Mouse (Mus musculus): ENCODE data around the gene Irs3. TPM values are rescaled to one million over a fixed set of nuclear protein-coding genes. Genes with fewer than 3 reads are reported as not detected.

Gene Irs3
- polyA plus RNA-seq, 2 experiments: 0.15 to 0.30 TPM

DNA sequence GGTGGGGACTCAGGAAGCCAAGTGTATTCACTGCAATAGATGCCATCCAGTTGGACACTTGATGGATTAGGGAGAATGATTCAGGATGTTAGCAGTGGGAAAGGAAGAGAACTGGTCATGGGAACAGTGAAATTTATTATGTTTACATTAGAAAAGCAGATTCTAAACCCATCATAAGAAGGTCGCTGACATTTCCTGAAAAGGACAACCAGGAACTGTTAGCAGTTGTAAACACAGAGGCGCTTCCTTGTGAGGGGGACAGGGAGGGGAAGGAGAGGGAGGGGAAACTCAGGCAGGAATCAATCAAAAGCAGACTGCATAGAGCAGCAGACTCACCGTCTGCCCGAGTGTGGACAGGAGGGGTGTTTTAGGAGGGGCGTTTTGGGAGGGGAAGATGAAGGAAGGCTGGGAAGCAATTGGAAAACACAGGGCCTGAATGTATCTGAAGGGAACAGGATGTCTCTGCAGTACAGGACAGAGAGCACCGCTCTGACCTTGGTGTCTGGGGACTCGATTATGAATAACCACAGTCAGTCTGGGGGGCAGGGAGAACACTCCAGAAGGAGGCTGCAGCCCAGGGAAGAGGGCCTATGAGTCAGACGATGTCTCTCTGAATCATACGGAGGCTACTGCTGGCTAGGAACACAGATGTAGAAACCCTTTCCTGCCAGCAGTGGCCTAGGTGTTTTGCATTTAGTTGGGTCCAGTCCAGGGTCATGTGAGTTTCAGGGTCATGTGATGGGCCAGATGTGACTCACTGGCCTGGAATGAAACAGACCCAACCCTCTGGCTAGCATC, 26.1 kb upstream of the Irs3 start:
- no peak overlapping the region for H3K4me2 ChIP-seq (replicated peaks; ENCODE audit: low read depth, low read length, severe bottlenecking)
- no peaks in the 10 kb centered on the region for H3K9me3 ChIP-seq (ENCODE audit: control insufficient read depth, low read length)
- peak overlapping the region; percentile 56 for H3K27ac ChIP-seq (replicated peaks; ENCODE audit: low read depth, low read length)
- DNase-seq (ENCODE audit: low spot score) (peak; percentile 47), ATAC-seq (ENCODE audit: low FRiP score, low read depth) (peak; percentile 60)
- TF ChIP-seq POLR2A (IDR thresholded peaks at IDR 0.05; ENCODE audit: borderline replicate concordance, extremely low read depth, insufficient read depth, insufficient read length): no peak
- peak overlapping the region; percentile 28; the same call in 1 of the 2 replicates for H3K9ac ChIP-seq (ENCODE audit: low read depth, low read length, severe bottlenecking)
- no peak overlapping the region for H3K4me3 ChIP-seq (replicated peaks; ENCODE audit: low read length)
- peaks cover 9% of the 10 kb centered on the region for H3K36me3 ChIP-seq (ENCODE audit: control insufficient read depth, insufficient read depth, low read length)
- no peaks in the 10 kb centered on the region for H3K27me3 ChIP-seq (ENCODE audit: control insufficient read depth, insufficient read depth, low read length)
- WGBS: 15% methylated on average over 9 of the region's 9 CpGs
- H3K4me1 ChIP-seq (ENCODE audit: control insufficient read depth, insufficient read depth, low read length): peaks cover 12% of the 10 kb centered on the region

- no peak for DNase-seq (ENCODE audit: low spot score)
- Histone ChIP-seq H3K4me1 (ENCODE audit: control insufficient read depth, insufficient read depth, low read length) (peaks cover 12% of the 10 kb centered on the region), H3K36me3 (ENCODE audit: control insufficient read depth, insufficient read depth, low read length) (peaks cover 22% of the 10 kb centered on the region), H3K4me2 (replicated peaks; ENCODE audit: low read depth, low read length, severe bottlenecking) (no peak overlapping the region), H3K27ac (replicated peaks; ENCODE audit: low read depth, low read length) (no peak overlapping the region), H3K4me3 (replicated peaks; ENCODE audit: low read length) (no peak overlapping the region), H3K9ac (ENCODE audit: low read depth, low read length, severe bottlenecking) (no peak overlapping the region), H3K9me3 (ENCODE audit: control insufficient read depth, low read length) (no peaks in the 10 kb centered on the region), H3K27me3 (ENCODE audit: control insufficient read depth, insufficient read depth, low read length) (no peaks in the 10 kb centered on the region)
- ATAC-seq (ENCODE audit: low FRiP score, low read depth): no peak
- 91% methylated on average over 1 of the region's 1 CpGs for WGBS
- no peak for TF ChIP-seq POLR2A (IDR thresholded peaks at IDR 0.05; ENCODE audit: borderline replicate concordance, extremely low read depth, insufficient read depth, insufficient read length)
Measured at GRCm38 (mm10) chr5:137670240-137670639, 24.7 kb upstream of the Irs3 start.

DNA sequence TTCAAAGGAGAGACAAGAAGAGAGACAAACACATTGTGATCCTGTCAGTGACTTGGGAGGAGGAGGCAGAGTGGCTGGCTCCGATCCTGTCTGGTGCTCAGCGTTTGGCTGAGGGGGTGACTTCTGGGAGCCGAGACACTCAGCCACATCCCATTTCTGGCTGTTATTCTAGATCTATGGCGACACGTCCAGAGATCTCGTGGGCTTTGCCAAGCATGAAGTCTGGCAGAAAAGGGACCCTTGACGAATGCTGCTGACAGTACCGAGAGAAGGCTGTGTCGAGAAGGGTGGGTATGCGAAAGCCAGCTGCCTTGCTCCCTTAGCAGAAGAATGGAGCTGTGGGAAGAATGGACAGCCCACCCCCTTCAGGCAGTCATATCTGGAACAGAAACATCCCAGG, 23.5 kb upstream of the Irs3 start:
- Histone ChIP-seq H3K9ac (ENCODE audit: low read depth, low read length, severe bottlenecking) (no peak overlapping the region), H3K4me1 (ENCODE audit: control insufficient read depth, insufficient read depth, low read length) (peaks cover 12% of the 10 kb centered on the region), H3K27me3 (ENCODE audit: control insufficient read depth, insufficient read depth, low read length) (no peaks in the 10 kb centered on the region), H3K36me3 (ENCODE audit: control insufficient read depth, insufficient read depth, low read length) (peaks cover 32% of the 10 kb centered on the region), H3K4me2 (replicated peaks; ENCODE audit: low read depth, low read length, severe bottlenecking) (no peak overlapping the region), H3K9me3 (ENCODE audit: control insufficient read depth, low read length) (no peaks in the 10 kb centered on the region), H3K27ac (replicated peaks; ENCODE audit: low read depth, low read length) (0 out of 2 replicates have a peak overlapping the region, but pooled peaks have one; percentile 33), H3K4me3 (replicated peaks; ENCODE audit: low read length) (no peak overlapping the region)
- no peak for DNase-seq (ENCODE audit: low spot score)
- TF ChIP-seq POLR2A (IDR thresholded peaks at IDR 0.05; ENCODE audit: borderline replicate concordance, extremely low read depth, insufficient read depth, insufficient read length): no peak
- 77% methylated on average over 10 of the region's 10 CpGs for WGBS
- no peak for ATAC-seq (ENCODE audit: low FRiP score, low read depth)

GRCm38 (mm10) chr5:137663057-137663456, 17.5 kb upstream of the Irs3 start:
- Histone ChIP-seq H3K27me3 (ENCODE audit: control insufficient read depth, insufficient read depth, low read length) (no peaks in the 10 kb centered on the region), H3K36me3 (ENCODE audit: control insufficient read depth, insufficient read depth, low read length) (peaks cover 65% of the 10 kb centered on the region), H3K4me1 (ENCODE audit: control insufficient read depth, insufficient read depth, low read length) (no peaks in the 10 kb centered on the region), H3K4me3 (replicated peaks; ENCODE audit: low read length) (no peak overlapping the region), H3K27ac (replicated peaks; ENCODE audit: low read depth, low read length) (no peak overlapping the region), H3K4me2 (replicated peaks; ENCODE audit: low read depth, low read length, severe bottlenecking) (no peak overlapping the region), H3K9ac (ENCODE audit: low read depth, low read length, severe bottlenecking) (no peak overlapping the region), H3K9me3 (ENCODE audit: control insufficient read depth, low read length) (no peaks in the 10 kb centered on the region)
- DNase-seq (ENCODE audit: low spot score) (no peak), ATAC-seq (ENCODE audit: low FRiP score, low read depth) (no peak)
- WGBS: 79% methylated on average over 9 of the region's 9 CpGs
- TF ChIP-seq POLR2A (IDR thresholded peaks at IDR 0.05; ENCODE audit: borderline replicate concordance, extremely low read depth, insufficient read depth, insufficient read length): no peak

DNA sequence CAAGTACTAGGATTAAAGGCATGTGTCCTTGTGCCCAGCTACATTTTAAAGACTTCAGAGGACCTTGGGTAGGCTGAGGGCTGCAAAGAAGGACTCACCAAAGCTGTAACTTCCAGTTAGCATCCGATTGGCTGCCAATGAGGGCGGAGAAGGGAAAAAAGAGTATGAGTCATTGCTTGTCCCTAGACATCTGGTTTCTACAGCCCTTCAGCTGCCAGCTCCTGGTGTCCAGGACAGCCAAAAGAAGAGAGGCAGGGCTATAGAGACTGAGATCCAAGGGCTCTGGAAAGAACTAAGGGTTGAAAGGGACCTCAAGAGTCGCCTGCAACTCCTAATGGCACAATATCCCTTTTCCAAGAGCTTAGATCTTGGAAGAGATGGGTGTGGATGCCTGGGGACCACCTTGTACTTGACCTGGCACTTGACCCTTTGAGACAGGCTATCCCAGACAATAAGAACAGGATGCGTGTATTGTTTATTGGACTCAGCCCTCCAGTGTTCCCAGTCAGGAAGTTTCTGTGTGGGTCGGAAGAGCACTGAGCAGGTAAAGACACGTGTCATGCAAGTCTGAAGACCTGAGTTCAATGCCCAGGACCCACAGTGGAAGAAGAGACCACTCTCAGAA, 14.7 kb upstream of the Irs3 start:
- no peaks in the 10 kb centered on the region for H3K27me3 ChIP-seq (ENCODE audit: control insufficient read depth, insufficient read depth, low read length)
- WGBS: 86% methylated on average over 6 of the region's 6 CpGs
- H3K36me3 ChIP-seq (ENCODE audit: control insufficient read depth, insufficient read depth, low read length): peaks cover 43% of the 10 kb centered on the region
- H3K4me1 ChIP-seq (ENCODE audit: control insufficient read depth, insufficient read depth, low read length): no peaks in the 10 kb centered on the region
- H3K27ac ChIP-seq (replicated peaks; ENCODE audit: low read depth, low read length): no peak overlapping the region
- no peak for DNase-seq (ENCODE audit: low spot score)
- ATAC-seq (ENCODE audit: low FRiP score, low read depth): no peak
- H3K9ac ChIP-seq (ENCODE audit: low read depth, low read length, severe bottlenecking): no peak overlapping the region
- H3K4me2 ChIP-seq (replicated peaks; ENCODE audit: low read depth, low read length, severe bottlenecking): no peak overlapping the region
- no peak for TF ChIP-seq POLR2A (IDR thresholded peaks at IDR 0.05; ENCODE audit: borderline replicate concordance, extremely low read depth, insufficient read depth, insufficient read length)
- H3K9me3 ChIP-seq (ENCODE audit: control insufficient read depth, low read length): no peaks in the 10 kb centered on the region
- no peak overlapping the region for H3K4me3 ChIP-seq (replicated peaks; ENCODE audit: low read length)

Measured in limb, embryonic 14.5 days (tissue).